Mouse (Mus musculus): ENCODE results near the gene Efcab12. TPM values are rescaled to one million over a fixed set of nuclear protein-coding genes. Genes with fewer than 3 reads are reported as not detected.

Efcab12 gene
- total RNA-seq, 2 experiments from 2014 or later, result 0.58 to 0.80 TPM

GRCm38 (mm10) chr6:115801811-115802210 is 36.4 kb downstream of the Efcab12 start:
- DNase-seq (ENCODE audit: low spot score in 2 of 2), result no peak

- DNase-seq (ENCODE audit: low spot score in 2 of 2), result no peak
Observed at GRCm38 (mm10) chr6:115792691-115793215, 45.5 kb downstream of the Efcab12 start.

- DNase-seq (ENCODE audit: low spot score in 2 of 2), result no peak
Observed at GRCm38 (mm10) chr6:115791842-115792686, 46.1 kb downstream of the Efcab12 start.

GRCm38 (mm10) chr6:115791016-115791415 is 47.2 kb downstream of the Efcab12 start:
- no peak for DNase-seq (ENCODE audit: low spot score in 2 of 2)

- peak in 1 of 2 experiments; percentile 27 for DNase-seq (ENCODE audit: low spot score in 2 of 2)
Observed at GRCm38 (mm10) chr6:115782781-115783180, 55.4 kb downstream of the Efcab12 start.

- DNase-seq (ENCODE audit: low spot score in 2 of 2), result no peak
Observed at GRCm38 (mm10) chr6:115776363-115776762, 61.8 kb downstream of the Efcab12 start.

GRCm38 (mm10) chr6:115775838-115776237 is 62.4 kb downstream of the Efcab12 start:
- DNase-seq (ENCODE audit: low spot score in 2 of 2), result no peak

GRCm38 (mm10) chr6:115774501-115774921 is 63.7 kb downstream of the Efcab12 start, which contains the start of gene Cand2:
Cand2 (plus strand) TSS chr6:115774538.
- DNase-seq (ENCODE audit: low spot score in 2 of 2), result peak; percentile 38 to 61

GRCm38 (mm10) chr6:115773966-115774413 is 64.2 kb downstream of the Efcab12 start:
- DNase-seq (ENCODE audit: low spot score in 2 of 2), result no peak

- no peak for DNase-seq (ENCODE audit: low spot score in 2 of 2)
Observed at GRCm38 (mm10) chr6:115772604-115773003, 65.6 kb downstream of the Efcab12 start.

- no peak for DNase-seq (ENCODE audit: low spot score in 2 of 2)
Observed at GRCm38 (mm10) chr6:115772201-115772600, 66.0 kb downstream of the Efcab12 start.

- no peak for DNase-seq (ENCODE audit: low spot score in 2 of 2)
Observed at GRCm38 (mm10) chr6:115770852-115771251, 67.4 kb downstream of the Efcab12 start.

GRCm38 (mm10) chr6:115770059-115770670 is 68.0 kb downstream of the Efcab12 start:
- DNase-seq (ENCODE audit: low spot score in 2 of 2), result no peak

- no peak for DNase-seq (ENCODE audit: low spot score in 2 of 2)
Observed at GRCm38 (mm10) chr6:115768207-115768606, 70.0 kb downstream of the Efcab12 start.

- DNase-seq (ENCODE audit: low spot score in 2 of 2), result no peak
Observed at GRCm38 (mm10) chr6:115767357-115767756, 70.9 kb downstream of the Efcab12 start.

GRCm38 (mm10) chr6:115764179-115764578 is 74.0 kb downstream of the Efcab12 start:
- DNase-seq (ENCODE audit: low spot score in 2 of 2), result no peak

GRCm38 (mm10) chr6:115761995-115762756 is 76.0 kb downstream of the Efcab12 start, which contains the start of gene Tmem40:
Tmem40 (minus strand) TSS chr6:115762410.
- DNase-seq (ENCODE audit: low spot score in 2 of 2), result no peak

- DNase-seq (ENCODE audit: low spot score in 2 of 2), result no peak
Observed at GRCm38 (mm10) chr6:115760982-115761381, 77.2 kb downstream of the Efcab12 start.

All from adrenal gland, adult 18-20 months (tissue).